Mouse (Mus musculus) C2C12 (cell line): ENCODE measurements around the gene Spred2.

ENCODE experiments used
- CTCF ChIP-seq: IDR thresholded peaks from one replicate; pipeline ENCODE4 v1.5.1; 2011; ENCODE audit not compliant: control insufficient read depth, insufficient read depth, insufficient read length
- MAX ChIP-seq: IDR thresholded peaks from one replicate; pipeline ENCODE4 v1.6.1; 2011; ENCODE audit warnings: mild to moderate bottlenecking, control low read depth
- MYOG ChIP-seq: IDR thresholded peaks from one replicate; pipeline ENCODE4 v1.6.1; 2011; ENCODE audit not compliant: control insufficient read depth, insufficient read length; ENCODE audit errors: extremely low read depth
- USF1 ChIP-seq: IDR thresholded peaks from one replicate; pipeline ENCODE4 v1.6.1; 2011; ENCODE audit warnings: low read depth, mild to moderate bottlenecking, control low read depth, moderate library complexity

DNA sequence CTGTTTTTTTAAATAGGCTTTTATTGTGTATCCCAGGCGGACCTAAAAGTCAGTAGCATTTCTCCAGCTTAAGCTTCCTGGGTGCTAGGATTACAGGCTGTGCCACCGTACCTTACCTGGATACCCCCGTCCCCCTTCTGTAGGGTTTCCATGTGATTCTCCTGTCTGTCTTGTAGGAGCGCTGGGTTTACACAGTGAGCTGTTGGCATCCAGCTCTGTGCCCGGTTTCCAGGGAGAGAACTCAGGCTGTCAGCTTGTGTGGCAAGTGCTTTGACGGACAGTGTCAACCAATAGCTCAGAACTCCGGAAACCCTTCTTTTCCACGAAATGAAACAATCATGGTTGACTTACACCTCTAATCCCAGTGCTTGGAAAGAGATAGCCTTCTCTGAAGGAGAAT is 15.7 kb downstream of the Spred2 start:
- TF ChIP-seq MYOG = no peak
- no peak for TF ChIP-seq USF1
- no peak for TF ChIP-seq CTCF
- TF ChIP-seq MAX = no peak
